Mouse (Mus musculus): Measurements from ENCODE around the gene Ace2. TPM values are rescaled to one million over a fixed set of nuclear protein-coding genes. Genes with fewer than 3 reads are reported as not detected.

Gene Ace2
- polyA plus RNA-seq, 1 experiment from 2014 or later, result not detected

GRCm38 (mm10) chrX:164189880-164190279 lies 50.7 kb downstream of the Ace2 start:
- no peak for ATAC-seq (ENCODE audit: low FRiP score, low read depth)
- no peak overlapping the region for H3K27ac ChIP-seq (replicated peaks)
- H3K36me3 ChIP-seq, result no peaks in the 10 kb centered on the region
- H3K4me3 ChIP-seq, result no peak overlapping the region
- H3K4me2 ChIP-seq (replicated peaks), result no peak overlapping the region
- H3K9ac ChIP-seq (replicated peaks), result no peak overlapping the region
- no peaks in the 10 kb centered on the region for H3K9me3 ChIP-seq
- H3K4me1 ChIP-seq, result no peaks in the 10 kb centered on the region
- H3K27me3 ChIP-seq, result no peaks in the 10 kb centered on the region

GRCm38 (mm10) chrX:164197679-164198078 lies 58.5 kb downstream of the Ace2 start:
- Histone ChIP-seq H3K27me3 (no peaks in the 10 kb centered on the region; the same call in 1 of the 2 replicates), H3K4me1 (no peaks in the 10 kb centered on the region), H3K9ac (replicated peaks) (no peak overlapping the region), H3K36me3 (no peaks in the 10 kb centered on the region), H3K4me3 (no peak overlapping the region), H3K27ac (replicated peaks) (no peak overlapping the region), H3K9me3 (no peaks in the 10 kb centered on the region), H3K4me2 (replicated peaks) (no peak overlapping the region)
- WGBS, result 77% methylated on average over 2 of the region's 2 CpGs
- ATAC-seq (ENCODE audit: low FRiP score, low read depth), result no peak

GRCm38 (mm10) chrX:164200547-164200946 lies 61.4 kb downstream of the Ace2 start:
- Histone ChIP-seq H3K4me1 (no peaks in the 10 kb centered on the region), H3K4me2 (replicated peaks) (no peak overlapping the region), H3K36me3 (no peaks in the 10 kb centered on the region), H3K9ac (replicated peaks) (no peak overlapping the region), H3K4me3 (no peak overlapping the region), H3K27me3 (no peaks in the 10 kb centered on the region; the same call in 1 of the 2 replicates), H3K27ac (replicated peaks) (no peak overlapping the region), H3K9me3 (no peaks in the 10 kb centered on the region)
- no peak for ATAC-seq (ENCODE audit: low FRiP score, low read depth)
- 76% methylated on average over 5 of the region's 5 CpGs for WGBS

- no peak overlapping the region for H3K27ac ChIP-seq (replicated peaks)
- ATAC-seq (ENCODE audit: low FRiP score, low read depth), result no peak
- no peaks in the 10 kb centered on the region for H3K9me3 ChIP-seq
- no peak overlapping the region for H3K4me3 ChIP-seq
- WGBS, result 72% methylated on average over 2 of the region's 2 CpGs
- H3K36me3 ChIP-seq, result no peaks in the 10 kb centered on the region
- no peak overlapping the region for H3K9ac ChIP-seq (replicated peaks)
- no peaks in the 10 kb centered on the region for H3K4me1 ChIP-seq
- H3K27me3 ChIP-seq, result peaks cover 10% of the 10 kb centered on the region; the same call in 1 of the 2 replicates
- no peak overlapping the region for H3K4me2 ChIP-seq (replicated peaks)
These were observed 82.9 kb downstream of the Ace2 start for GRCm38 (mm10) chrX:164221989-164222388.

GRCm38 (mm10) chrX:164233380-164233779 lies 94.2 kb downstream of the Ace2 start:
- no peak for ATAC-seq (ENCODE audit: low FRiP score, low read depth)

More at GRCm38 (mm10) chrX:164233380-164233779, 94.2 kb downstream of the Ace2 start:
- WGBS, result 68% methylated on average over 8 of the region's 8 CpGs
- Histone ChIP-seq H3K9ac (replicated peaks) (no peak overlapping the region), H3K4me2 (replicated peaks) (no peak overlapping the region), H3K27ac (replicated peaks) (no peak overlapping the region), H3K27me3 (peaks cover 3% of the 10 kb centered on the region; the same call in 1 of the 2 replicates), H3K4me3 (no peak overlapping the region), H3K4me1 (no peaks in the 10 kb centered on the region), H3K9me3 (no peaks in the 10 kb centered on the region), H3K36me3 (no peaks in the 10 kb centered on the region)

Other genes starting within 250 kb of the Ace2 start
- gene Ap1s2, start 230.3 kb upstream of the Ace2 start, polyA plus RNA-seq (2016; fragmentation: Nextera tagmentation; extraction: Ambion mirVana), result 46.0 and 47.9 TPM in 2 replicates
- gene Zrsr2, start 180.7 kb upstream of the Ace2 start, polyA plus RNA-seq (2016; fragmentation: Nextera tagmentation; extraction: Ambion mirVana), result 70.3 and 74.3 TPM in 2 replicates
- 0.24 and 0.38 TPM in 2 replicates for gene Car5b, start 111.3 kb upstream of the Ace2 start, polyA plus RNA-seq (2016; fragmentation: Nextera tagmentation; extraction: Ambion mirVana)
- 40.1 and 41.4 TPM in 2 replicates for gene Siah1b, start 62.8 kb upstream of the Ace2 start, polyA plus RNA-seq (2016; fragmentation: Nextera tagmentation; extraction: Ambion mirVana)
- gene Cltrn, start 50.5 kb upstream of the Ace2 start, polyA plus RNA-seq (2016; fragmentation: Nextera tagmentation; extraction: Ambion mirVana), result not detected in 2 replicates
- gene Bmx, start 118.9 kb downstream of the Ace2 start, polyA plus RNA-seq (2016; fragmentation: Nextera tagmentation; extraction: Ambion mirVana), result 0.54 and 0.96 TPM in 2 replicates
- 4.7 and 6.2 TPM in 2 replicates for gene Pir, start 130.0 kb downstream of the Ace2 start, polyA plus RNA-seq (2016; fragmentation: Nextera tagmentation; extraction: Ambion mirVana)
- 0.51 and 0.90 TPM in 2 replicates for gene Vegfd, start 234.0 kb downstream of the Ace2 start, polyA plus RNA-seq (2016; fragmentation: Nextera tagmentation; extraction: Ambion mirVana)